Mouse (Mus musculus): Measurements from ENCODE around the gene Btg1. TPM values are rescaled to one million over a fixed set of nuclear protein-coding genes. Genes with fewer than 3 reads are reported as not detected.

Btg1 gene
- total RNA-seq, 2 experiments from 2014 or later, result 38.1 to 38.6 TPM

DNA sequence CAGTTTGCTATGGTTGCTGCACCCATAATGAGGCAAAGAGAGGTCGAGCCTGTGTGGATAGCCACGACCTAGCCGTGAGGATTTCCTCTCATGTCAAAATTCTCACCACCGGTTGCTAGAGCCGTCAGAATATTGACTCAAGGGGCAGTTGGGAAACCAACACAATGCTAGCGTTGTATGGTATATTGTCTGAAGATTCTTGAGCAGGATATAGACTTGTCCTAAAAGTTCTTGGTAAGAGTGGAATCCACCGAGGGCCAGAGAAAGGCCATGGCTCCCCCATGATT lies 12.1 kb downstream of the Btg1 start:
- no peak for DNase-seq (ENCODE audit: low spot score in 2 of 2)

DNA sequence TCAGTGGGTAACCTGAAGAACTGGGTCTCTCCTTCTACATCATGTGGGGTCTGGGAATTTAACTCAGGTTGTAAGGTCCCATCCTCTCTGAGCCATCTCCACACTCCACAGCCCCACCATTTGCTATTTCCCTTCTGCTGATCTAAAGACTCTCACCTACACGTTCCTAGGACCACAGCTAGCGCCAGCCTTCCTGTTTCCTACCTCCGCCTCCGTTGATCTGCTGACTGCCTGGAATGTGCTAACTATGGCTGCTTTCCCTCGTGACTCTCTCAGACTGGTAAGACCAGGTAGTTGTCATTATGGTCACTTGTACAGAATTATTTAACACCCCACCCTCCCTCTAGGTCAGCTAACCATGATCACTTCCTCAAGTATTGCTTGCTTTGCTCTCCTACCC lies 13.3 kb downstream of the Btg1 start:
- no peak for DNase-seq (ENCODE audit: low spot score in 2 of 2)

GRCm38 (mm10) chr10:96631066-96631711 lies 14.4 kb downstream of the Btg1 start:
- no peak for DNase-seq (ENCODE audit: low spot score in 2 of 2)

DNA sequence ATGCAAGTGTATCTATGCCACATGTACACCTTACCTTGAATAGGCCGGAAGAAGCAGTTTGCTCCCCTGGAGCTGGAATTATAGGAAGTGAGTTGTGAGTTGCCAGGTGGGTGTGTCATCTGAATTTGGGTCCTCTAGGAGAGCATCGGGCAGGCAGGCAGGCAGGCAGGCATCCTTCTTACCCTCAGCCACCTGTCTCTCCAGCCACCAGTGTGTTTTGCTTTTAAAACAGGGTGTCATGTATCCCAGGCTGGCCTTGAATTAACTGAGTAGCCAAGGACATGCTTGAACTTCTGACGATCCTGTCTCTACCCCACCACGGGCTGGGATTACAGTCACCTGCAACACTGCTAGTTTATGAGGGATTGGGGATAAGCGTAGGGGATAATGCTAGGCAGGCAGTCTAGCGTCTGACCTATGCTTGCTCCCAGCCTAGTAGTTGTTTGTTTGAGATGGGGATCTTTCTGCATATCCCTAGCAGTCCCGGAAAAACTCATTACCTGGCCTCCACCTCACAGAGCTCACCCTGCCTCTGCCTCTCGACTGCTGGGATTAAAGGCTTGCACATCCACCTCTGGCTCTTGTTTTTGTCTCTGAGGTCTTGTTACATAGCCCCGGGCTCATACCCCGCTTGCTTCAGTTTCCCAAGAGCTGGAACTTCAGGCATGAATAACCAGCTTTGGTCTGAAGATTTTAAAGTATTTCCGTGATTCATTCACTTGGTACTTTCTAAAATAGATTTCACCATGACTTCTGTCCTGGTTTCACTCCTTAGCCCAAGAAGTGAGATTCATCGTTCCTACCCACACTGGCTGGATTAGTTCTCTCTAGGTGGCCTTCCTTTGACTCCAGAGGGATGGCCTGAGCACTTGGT lies 15.7 kb downstream of the Btg1 start:
- no peak for DNase-seq (ENCODE audit: low spot score in 2 of 2)

DNA sequence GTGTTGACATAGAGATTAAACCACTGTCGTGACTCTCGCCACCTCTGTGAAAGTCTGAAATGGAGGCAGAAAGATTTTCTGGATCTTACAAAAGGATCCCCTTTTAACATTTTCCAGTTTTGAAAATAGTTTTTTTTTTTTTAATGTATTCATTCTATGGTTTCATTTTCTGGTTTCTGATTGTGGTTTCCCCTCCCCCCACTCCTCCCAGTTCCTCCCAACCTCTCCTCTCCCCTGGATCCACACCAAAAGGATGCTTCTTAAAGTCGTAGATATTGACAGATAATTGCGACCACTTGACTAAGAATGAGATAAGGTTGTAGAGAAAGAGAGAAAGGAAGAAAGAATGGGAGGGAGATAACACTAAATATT lies 16.3 kb downstream of the Btg1 start:
- DNase-seq (ENCODE audit: low spot score in 2 of 2), result no peak

GRCm38 (mm10) chr10:96635472-96635871 lies 18.7 kb downstream of the Btg1 start:
- no peak for DNase-seq (ENCODE audit: low spot score in 2 of 2)

DNA sequence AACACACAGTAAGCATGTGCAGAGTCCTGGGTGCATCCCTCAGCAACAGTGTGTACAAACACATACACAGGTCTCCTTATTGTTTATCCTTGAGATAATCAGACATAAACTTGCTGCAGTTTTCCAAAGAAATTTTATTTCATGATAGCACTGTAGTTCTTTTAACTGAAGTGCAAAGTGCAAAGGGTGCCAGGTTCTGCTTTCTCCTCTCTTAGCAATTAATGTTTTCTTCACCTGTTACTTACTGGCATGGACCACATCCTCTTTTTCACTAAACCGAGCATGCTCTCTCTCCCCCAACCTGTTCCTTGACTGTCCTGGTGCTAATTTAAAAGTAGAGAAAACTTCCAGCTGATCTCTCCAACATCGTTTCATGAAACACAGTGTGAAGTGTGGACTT lies 21.7 kb downstream of the Btg1 start:
- DNase-seq (ENCODE audit: low spot score in 2 of 2), result no peak

DNA sequence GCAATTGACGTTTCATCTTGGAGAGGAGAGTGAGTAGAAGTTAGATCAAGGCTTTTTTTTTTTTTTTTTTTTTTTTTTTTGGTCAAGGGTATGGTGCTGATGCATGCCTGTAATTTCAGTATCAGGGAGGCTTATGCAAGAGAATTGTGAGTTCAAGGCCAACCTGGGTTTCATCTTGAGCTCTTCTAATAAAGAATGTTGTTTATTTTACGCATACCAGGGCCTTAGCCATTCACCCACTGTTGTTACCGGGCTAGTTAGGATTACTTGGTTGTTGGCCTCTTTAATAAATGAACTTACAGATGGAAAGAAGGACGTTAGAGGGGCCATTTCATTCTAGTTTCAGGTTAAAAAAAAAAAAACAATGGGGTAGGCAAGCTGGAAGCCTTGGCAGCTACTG lies 25.2 kb downstream of the Btg1 start:
- no peak for DNase-seq (ENCODE audit: low spot score in 2 of 2)

GRCm38 (mm10) chr10:96642751-96643150 lies 25.9 kb downstream of the Btg1 start:
- no peak for DNase-seq (ENCODE audit: low spot score in 2 of 2)

DNA sequence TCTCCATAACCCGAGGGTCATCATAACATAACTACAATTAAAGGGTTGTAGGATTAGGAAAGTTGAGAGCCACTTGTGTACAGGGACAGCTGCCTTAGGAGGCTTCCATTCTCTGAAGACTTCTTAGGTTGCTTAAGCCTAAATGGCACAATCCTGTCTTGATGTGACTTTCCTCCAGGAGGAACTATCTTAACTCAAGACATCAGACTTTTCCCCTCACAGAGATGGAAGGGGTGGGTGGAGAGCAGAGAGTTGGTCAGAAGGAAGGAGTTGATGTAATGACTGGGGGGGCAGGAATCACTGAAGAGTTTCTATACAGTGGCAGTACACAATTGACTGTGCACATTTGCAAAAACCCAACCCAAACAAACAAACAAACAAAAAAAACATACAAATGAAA lies 28.4 kb downstream of the Btg1 start:
- no peak for DNase-seq (ENCODE audit: low spot score in 2 of 2)

- DNase-seq (ENCODE audit: low spot score in 2 of 2), result peak; percentile 56 to 74
These were observed 29.4 kb downstream of the Btg1 start for GRCm38 (mm10) chr10:96646024-96646866.

- no peak for DNase-seq (ENCODE audit: low spot score in 2 of 2)
These were observed 30.2 kb downstream of the Btg1 start for GRCm38 (mm10) chr10:96646867-96647462.

GRCm38 (mm10) chr10:96648161-96648561 lies 31.4 kb downstream of the Btg1 start:
- no peak for DNase-seq (ENCODE audit: low spot score in 2 of 2)

DNA sequence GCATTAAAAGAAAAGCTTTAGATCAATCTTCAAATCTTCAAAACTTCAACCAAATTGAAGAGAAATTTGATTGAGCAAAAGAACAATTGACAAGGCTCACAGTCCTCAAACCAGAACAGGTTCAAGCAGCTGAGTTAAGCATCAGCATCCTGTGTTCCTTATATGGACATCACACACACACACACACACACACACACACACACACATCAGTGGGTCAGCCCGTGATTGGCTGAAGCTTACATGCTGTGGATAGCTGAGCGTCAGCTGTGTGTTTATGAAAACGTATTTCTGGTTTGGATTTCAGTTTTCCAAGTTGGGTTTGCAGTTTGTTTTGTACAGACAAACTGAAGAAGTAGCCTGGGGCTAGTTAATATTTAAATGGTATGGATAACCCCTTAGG lies 32.7 kb downstream of the Btg1 start:
- no peak for DNase-seq (ENCODE audit: low spot score in 2 of 2)

DNA sequence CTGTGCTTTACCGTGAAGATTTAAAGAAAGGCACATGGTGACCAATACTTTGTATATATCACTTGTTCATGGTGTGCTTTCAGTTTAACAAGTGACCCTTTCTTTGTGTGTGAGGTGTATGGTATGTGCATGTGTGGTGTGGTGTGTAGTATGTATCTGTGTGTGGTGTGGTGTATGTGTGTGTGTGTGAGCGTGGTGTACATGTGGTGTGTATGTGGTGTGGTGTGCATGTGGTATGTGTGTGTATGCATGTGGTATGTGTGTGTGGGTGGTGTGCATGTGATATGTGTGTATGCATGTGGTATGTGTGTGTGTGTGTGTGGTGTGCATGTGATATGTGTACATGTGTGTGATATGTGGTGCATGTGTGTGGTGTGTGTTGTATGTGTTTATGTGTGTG lies 35.6 kb downstream of the Btg1 start:
- no peak for DNase-seq (ENCODE audit: low spot score in 2 of 2)

- DNase-seq (ENCODE audit: low spot score in 2 of 2), result no peak
These were observed 36.2 kb downstream of the Btg1 start for GRCm38 (mm10) chr10:96653030-96653429.

DNA sequence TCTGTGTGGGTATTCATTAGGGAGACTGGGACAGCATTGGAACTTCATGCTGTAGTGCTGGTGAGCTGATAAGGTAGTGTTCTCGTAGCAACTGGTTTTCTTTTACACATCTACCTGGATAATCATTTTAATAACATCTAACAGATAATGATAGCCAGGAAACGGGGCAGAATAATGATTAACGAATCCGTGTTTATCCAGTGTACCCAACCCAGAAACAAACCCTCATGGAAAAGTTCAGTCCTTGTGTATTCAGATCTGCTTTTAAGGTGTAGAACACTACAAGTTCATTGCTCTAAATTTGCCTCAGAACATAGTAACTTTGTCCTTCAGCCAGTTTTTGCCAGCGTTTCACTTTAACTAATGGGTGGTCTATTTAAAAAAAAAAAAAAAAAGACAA lies 37.3 kb downstream of the Btg1 start:
- DNase-seq (ENCODE audit: low spot score in 2 of 2), result no peak

DNA sequence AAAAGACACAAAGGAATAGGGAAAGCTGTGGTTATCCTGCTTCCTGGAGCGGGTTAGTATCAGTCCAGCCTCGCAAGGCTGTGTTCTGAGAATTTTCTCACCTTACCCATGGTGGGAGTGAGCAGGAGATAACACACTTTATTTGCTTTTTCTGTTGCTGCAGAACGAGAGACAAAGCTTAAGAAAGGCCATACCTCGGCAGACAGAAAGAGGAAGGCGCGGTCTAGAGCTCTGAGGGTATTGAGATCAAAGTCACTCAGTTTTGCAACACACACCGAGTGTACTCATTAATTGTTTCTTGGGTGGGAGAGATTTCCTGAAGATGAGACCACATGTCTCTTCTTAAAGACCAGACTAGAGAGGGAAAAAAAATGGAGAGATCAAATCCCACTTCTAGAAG lies 37.8 kb downstream of the Btg1 start:
- DNase-seq (ENCODE audit: low spot score in 2 of 2), result no peak

DNA sequence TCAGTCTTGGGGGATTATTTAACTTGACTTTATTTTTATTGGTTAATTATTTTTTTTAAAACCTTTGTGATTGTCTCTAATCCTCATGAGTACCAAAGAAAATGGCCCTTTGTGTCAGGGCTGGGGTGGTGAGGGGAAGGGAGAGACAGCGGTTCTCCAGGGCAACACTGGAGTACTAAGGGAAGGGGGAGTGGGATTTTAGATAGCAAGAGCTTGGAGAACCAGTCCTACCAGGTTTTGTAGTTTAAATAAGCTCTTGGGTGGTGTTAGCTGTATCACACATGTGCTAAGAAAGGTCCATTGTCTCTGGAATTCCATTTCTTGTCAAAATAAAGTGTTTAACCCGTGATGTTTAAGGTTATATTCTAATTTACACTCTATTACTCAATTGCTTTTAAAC lies 38.3 kb downstream of the Btg1 start:
- no peak for DNase-seq (ENCODE audit: low spot score in 2 of 2)

DNA sequence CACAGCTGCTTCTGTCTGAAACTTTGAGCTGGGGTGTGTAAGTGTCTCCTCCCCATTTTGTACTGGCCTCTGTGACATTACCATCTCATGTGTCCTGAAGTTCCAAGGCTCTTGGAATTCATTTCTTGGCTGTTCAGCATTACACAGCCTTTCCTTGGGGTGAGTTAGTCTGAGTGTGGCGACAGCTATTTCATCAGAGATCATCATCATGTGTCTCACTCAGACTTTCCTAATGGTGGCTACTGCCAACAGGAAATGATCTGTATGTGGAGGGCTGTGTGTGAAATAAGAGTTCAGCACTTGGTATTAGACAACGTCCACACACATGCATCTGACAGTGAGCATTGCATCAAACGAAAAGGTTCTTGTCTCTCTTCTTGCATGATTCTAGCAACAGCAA lies 39.4 kb downstream of the Btg1 start:
- DNase-seq (ENCODE audit: low spot score in 2 of 2), result no peak

- DNase-seq (ENCODE audit: low spot score in 2 of 2), result peak in 1 of 2 experiments; percentile 15
These were observed 42.1 kb downstream of the Btg1 start for GRCm38 (mm10) chr10:96658906-96659305.

Data from layer of hippocampus, postnatal 14 days (tissue).